ENCODE assay signal across 32 mouse cellular contexts in genomic region chr6:120480361-120480760, GRCm38 (mm10). TPM values are rescaled to one million over a fixed set of nuclear protein-coding genes. Genes with fewer than 3 reads are reported as not detected.
DNase-seq lines count a peak whose midpoint lies in the region; ATAC-seq and TF ChIP-seq lines count a peak whose summit lies in the region.
"Had no signal": no experiment of that assay in that cellular context is flagged by ENCODE, and none has a peak within 500 bp of the region (broad histone marks: within the 10 kb centered on the region; RNA-seq: fewer than 3 reads in every experiment).

No protein-coding gene starts in this region.

- TF ChIP-seq EP300 in lung, postnatal 0 days (IDR thresholded peaks at IDR 0.05), result no peak

- H3K4me2 ChIP-seq in lung, postnatal 0 days (replicated peaks; ENCODE audit: low read depth, low read length), result no peak overlapping the region
- H3K4me2 ChIP-seq: embryonic facial prominence, embryonic 12.5 days; heart, embryonic 13.5 days; hindbrain, embryonic 14.5 days; liver, embryonic 13.5 days had no signal

- TF ChIP-seq CTCF in lung, postnatal 0 days (IDR thresholded peaks at IDR 0.05), result no peak

- peaks cover 10% of the 10 kb centered on the region; the same call in 1 of the 2 replicates for H3K36me3 ChIP-seq in lung, postnatal 0 days (ENCODE audit: insufficient read depth, low read length)

- DNase-seq in frontal cortex, postnatal 14 days (ENCODE audit: low spot score in 2 of 2), result no peak
- DNase-seq in layer of hippocampus, adult 9-11 months, result peak; percentile 84
- DNase-seq in layer of hippocampus, postnatal 36 days, result no peak
- peak; percentile 74 to 77 for DNase-seq in right cerebral cortex, adult 2 months (ENCODE audit: low spot score in 2 of 2)
- no peak for DNase-seq in right cerebral cortex, postnatal 4 days
- no peak for DNase-seq in liver
- DNase-seq in lung, postnatal 0 days (ENCODE audit: low spot score), result no peak
- DNase-seq: adrenal gland, adult 8-10 months; cerebellum, adult 8-10 months; cerebellum, postnatal 36 days; embryo, embryonic 11 days; gastrocnemius, postnatal 10 days; heart, postnatal 10 days; kidney, adult 9 months; kidney, postnatal 10 days; liver, embryonic 13.5 days; lung, adult 18-20 months; lung, postnatal 10 days; spleen, adult 18-20 months; thymus, adult 18-20 months; thymus, postnatal 25 days had no signal

- H3K9ac ChIP-seq in lung, postnatal 0 days (replicated peaks; ENCODE audit: low read depth), result no peak overlapping the region
- H3K9ac ChIP-seq: embryonic facial prominence, embryonic 12.5 days; heart, embryonic 13.5 days; hindbrain, embryonic 14.5 days; liver, embryonic 13.5 days had no signal

- no peaks in the 10 kb centered on the region for H3K27me3 ChIP-seq in lung, postnatal 0 days (replicated peaks; ENCODE audit: insufficient read depth, low read length)
- H3K27me3 ChIP-seq: CH12.LX; embryonic facial prominence, embryonic 12.5 days; liver, embryonic 13.5 days had no signal

- WGBS in lung, postnatal 0 days, result 93% methylated on average over 5 of the region's 5 CpGs

- H3K27ac ChIP-seq in lung, postnatal 0 days (ENCODE audit: low read length), result no peak overlapping the region
- H3K27ac ChIP-seq: embryonic facial prominence, embryonic 12.5 days; heart, embryonic 13.5 days; hindbrain, embryonic 14.5 days; liver, embryonic 13.5 days had no signal

- H3K4me1 ChIP-seq in lung, postnatal 0 days (ENCODE audit: insufficient read depth, low read depth, low read length), result no peaks in the 10 kb centered on the region
- H3K4me1 ChIP-seq: embryonic facial prominence, embryonic 12.5 days had no signal

- H3K9me3 ChIP-seq in lung, postnatal 0 days (ENCODE audit: low read length), result no peaks in the 10 kb centered on the region
- H3K9me3 ChIP-seq: embryonic facial prominence, embryonic 12.5 days; heart, embryonic 13.5 days; liver, embryonic 13.5 days had no signal

- H3K4me3 ChIP-seq in lung, postnatal 0 days (ENCODE audit: low read depth, low read length), result no peak overlapping the region
- H3K4me3 ChIP-seq: embryonic facial prominence, embryonic 12.5 days; heart, embryonic 13.5 days; liver, embryonic 13.5 days had no signal

- ATAC-seq in frontal cortex, adult (ENCODE audit: low TSS enrichment), result peak; percentile 63
- no peak for ATAC-seq in lung, postnatal 0 days
- ATAC-seq: activated CD4-positive, CD25-positive, alpha-beta regulatory T cell, adult 4 months; forebrain, embryonic 14.5 days; intestine, postnatal 0 days; midbrain, embryonic 16.5 days had no signal

RNA-seq across cellular contexts. Expression of gene Tmem121b, which starts 13.2 kb away (rescaled TPM):
- 10 to 100 TPM; 37.7 to 41.3 TPM for total RNA-seq in layer of hippocampus, postnatal 36 days (2021)
- polyA plus RNA-seq in lung, postnatal 0 days (2015; fragmentation: Nextera tagmentation; extraction: Ambion mirVana), result 0.52 and 0.58 TPM in 2 replicates
- total RNA-seq: CH12.LX; heart, adult 8-10 months; neutrophil, adult 5-6 weeks had no signal
- polyA plus RNA-seq: liver, embryonic 13.5 days had no signal

RNA-seq across cellular contexts. Expression of gene Il17ra, which starts 17.3 kb away (rescaled TPM):
- total RNA-seq in layer of hippocampus, postnatal 36 days (2021), result 1 to 10 TPM; 6.0 to 7.3 TPM
- 9.5 and 10.5 TPM in 2 replicates for polyA plus RNA-seq in lung, postnatal 0 days (2015; fragmentation: Nextera tagmentation; extraction: Ambion mirVana)

RNA-seq across cellular contexts. Expression of gene Hdhd5, which starts 50.8 kb away (rescaled TPM):
- total RNA-seq in layer of hippocampus, postnatal 36 days (2021), result 10 to 100 TPM; 29.5 to 30.5 TPM
- polyA plus RNA-seq in lung, postnatal 0 days (2015; fragmentation: Nextera tagmentation; extraction: Ambion mirVana), result 10.1 and 10.5 TPM in 2 replicates

Comparison
In these comparisons a context has a peak if more than half of its experiments do, and no peak if none do; other contexts are left out.
1. DNase-seq: peak in layer of hippocampus, adult 9-11 months (single experiment) and right cerebral cortex, adult 2 months (2 of 2); none in frontal cortex, postnatal 14 days (0 of 2), layer of hippocampus, postnatal 36 days (0 of 2), right cerebral cortex, postnatal 4 days (single experiment), liver (single experiment) and lung, postnatal 0 days (single experiment).